Mouse (Mus musculus): Measurements from ENCODE around the gene Rrad. TPM values are rescaled to one million over a fixed set of nuclear protein-coding genes. Genes with fewer than 3 reads are reported as not detected.

The Rrad gene
- polyA plus RNA-seq, 1 experiment = 19.5 TPM

DNA sequence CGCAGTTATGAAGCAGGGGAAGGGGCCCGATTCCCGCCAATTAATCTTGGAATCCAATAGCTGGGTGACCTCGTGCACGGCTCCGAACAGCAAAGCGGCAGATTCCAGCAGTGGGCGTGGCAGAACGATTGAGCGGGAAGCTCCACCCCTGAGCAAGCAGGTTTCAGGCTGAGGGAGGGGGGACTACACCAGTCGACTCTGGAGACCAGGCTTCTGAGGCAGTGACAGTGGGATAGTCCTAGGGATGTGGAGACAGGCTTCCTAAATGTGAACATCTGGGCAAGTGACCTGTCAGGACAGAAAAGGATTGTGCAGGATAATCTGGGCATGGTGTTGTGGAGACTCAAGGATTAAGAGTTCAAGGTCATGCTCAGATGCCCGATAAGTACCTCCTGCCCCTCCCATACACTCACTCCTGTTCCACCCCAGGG is 29.2 kb downstream of the Rrad start:
- DNase-seq = no peak
- Histone ChIP-seq H3K4me1 (ENCODE audit: control insufficient read depth, insufficient read depth, low read length) (no peaks in the 10 kb centered on the region; the same call in 1 of the 2 replicates), H3K4me3 (replicated peaks; ENCODE audit: extremely low read depth, low read depth, low read length) (no peak overlapping the region)
- no peak for TF ChIP-seq POLR2A (IDR thresholded peaks at IDR 0.05; ENCODE audit: borderline replicate concordance, extremely low read depth, low read depth, low read length)
- no peak for TF ChIP-seq CTCF (IDR thresholded peaks at IDR 0.05; ENCODE audit: insufficient read depth, low read length)
- WGBS = 3% methylated on average over 12 of the region's 12 CpGs

- Histone ChIP-seq H3K4me3 (replicated peaks; ENCODE audit: extremely low read depth, low read depth, low read length) (no peak overlapping the region), H3K4me1 (ENCODE audit: control insufficient read depth, insufficient read depth, low read length) (peaks cover 1% of the 10 kb centered on the region; the same call in 1 of the 2 replicates)
- no peak for DNase-seq
- no peak for TF ChIP-seq CTCF (IDR thresholded peaks at IDR 0.05; ENCODE audit: insufficient read depth, low read length)
- no peak for TF ChIP-seq POLR2A (IDR thresholded peaks at IDR 0.05; ENCODE audit: borderline replicate concordance, extremely low read depth, low read depth, low read length)
- 38% methylated on average over 7 of the region's 7 CpGs for WGBS
Observed at GRCm38 (mm10) chr8:104601386-104601785, 29.7 kb downstream of the Rrad start.

GRCm38 (mm10) chr8:104598496-104598895 is 32.6 kb downstream of the Rrad start:
- WGBS = 44% methylated on average over 6 of the region's 6 CpGs
- peaks cover 3% of the 10 kb centered on the region; the same call in 1 of the 2 replicates for H3K4me1 ChIP-seq (ENCODE audit: control insufficient read depth, insufficient read depth, low read length)
- no peak overlapping the region for H3K4me3 ChIP-seq (replicated peaks; ENCODE audit: extremely low read depth, low read depth, low read length)
- TF ChIP-seq POLR2A (IDR thresholded peaks at IDR 0.05; ENCODE audit: borderline replicate concordance, extremely low read depth, low read depth, low read length) (no peak), CTCF (IDR thresholded peaks at IDR 0.05; ENCODE audit: insufficient read depth, low read length) (no peak)
- DNase-seq = no peak

DNA sequence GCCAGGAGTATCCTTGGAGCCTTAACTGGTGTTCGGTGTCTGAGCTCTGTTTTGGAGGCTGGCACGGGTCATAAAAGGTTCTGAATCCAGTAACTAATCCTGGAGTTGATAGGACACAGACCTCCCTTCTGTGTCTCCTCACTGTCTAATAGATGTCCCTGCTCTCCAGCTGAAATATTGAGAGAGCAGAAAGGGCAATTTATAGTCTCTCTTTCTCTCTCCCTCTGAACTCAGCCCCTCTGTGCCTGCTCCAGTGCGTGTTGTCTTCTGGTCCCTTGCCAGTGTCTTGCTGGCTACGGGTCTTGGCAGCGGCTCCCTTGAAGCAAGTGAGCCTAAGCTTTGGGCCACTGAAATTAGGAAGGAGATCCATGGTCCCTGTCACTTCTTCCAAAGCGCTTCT is 33.5 kb downstream of the Rrad start:
- Histone ChIP-seq H3K4me1 (ENCODE audit: control insufficient read depth, insufficient read depth, low read length) (peaks cover 3% of the 10 kb centered on the region; the same call in 1 of the 2 replicates), H3K4me3 (replicated peaks; ENCODE audit: extremely low read depth, low read depth, low read length) (no peak overlapping the region)
- WGBS = 67% methylated on average over 6 of the region's 6 CpGs
- no peak for TF ChIP-seq POLR2A (IDR thresholded peaks at IDR 0.05; ENCODE audit: borderline replicate concordance, extremely low read depth, low read depth, low read length)
- TF ChIP-seq CTCF (IDR thresholded peaks at IDR 0.05; ENCODE audit: insufficient read depth, low read length) = no peak
- DNase-seq = no peak

- Histone ChIP-seq H3K4me3 (replicated peaks; ENCODE audit: extremely low read depth, low read depth, low read length) (no peak overlapping the region), H3K4me1 (ENCODE audit: control insufficient read depth, insufficient read depth, low read length) (0 out of 2 replicates have a peak, but pooled peaks cover 3% of the 10 kb centered on the region)
- no peak for DNase-seq
- WGBS = 66% methylated on average over 21 of the region's 21 CpGs
- TF ChIP-seq POLR2A (IDR thresholded peaks at IDR 0.05; ENCODE audit: borderline replicate concordance, extremely low read depth, low read depth, low read length) (no peak), CTCF (IDR thresholded peaks at IDR 0.05; ENCODE audit: insufficient read depth, low read length) (no peak)
Observed at GRCm38 (mm10) chr8:104595773-104596536, 35.2 kb downstream of the Rrad start.

GRCm38 (mm10) chr8:104594611-104595362 is 36.3 kb downstream of the Rrad start:
- DNase-seq = no peak
- H3K4me1 ChIP-seq (ENCODE audit: control insufficient read depth, insufficient read depth, low read length) = 0 out of 2 replicates have a peak, but pooled peaks cover 3% of the 10 kb centered on the region
- WGBS = 92% methylated on average over 19 of the region's 19 CpGs
- no peak overlapping the region for H3K4me3 ChIP-seq (replicated peaks; ENCODE audit: extremely low read depth, low read depth, low read length)
- TF ChIP-seq POLR2A (IDR thresholded peaks at IDR 0.05; ENCODE audit: borderline replicate concordance, extremely low read depth, low read depth, low read length) (no peak), CTCF (IDR thresholded peaks at IDR 0.05; ENCODE audit: insufficient read depth, low read length) (no peak)

DNA sequence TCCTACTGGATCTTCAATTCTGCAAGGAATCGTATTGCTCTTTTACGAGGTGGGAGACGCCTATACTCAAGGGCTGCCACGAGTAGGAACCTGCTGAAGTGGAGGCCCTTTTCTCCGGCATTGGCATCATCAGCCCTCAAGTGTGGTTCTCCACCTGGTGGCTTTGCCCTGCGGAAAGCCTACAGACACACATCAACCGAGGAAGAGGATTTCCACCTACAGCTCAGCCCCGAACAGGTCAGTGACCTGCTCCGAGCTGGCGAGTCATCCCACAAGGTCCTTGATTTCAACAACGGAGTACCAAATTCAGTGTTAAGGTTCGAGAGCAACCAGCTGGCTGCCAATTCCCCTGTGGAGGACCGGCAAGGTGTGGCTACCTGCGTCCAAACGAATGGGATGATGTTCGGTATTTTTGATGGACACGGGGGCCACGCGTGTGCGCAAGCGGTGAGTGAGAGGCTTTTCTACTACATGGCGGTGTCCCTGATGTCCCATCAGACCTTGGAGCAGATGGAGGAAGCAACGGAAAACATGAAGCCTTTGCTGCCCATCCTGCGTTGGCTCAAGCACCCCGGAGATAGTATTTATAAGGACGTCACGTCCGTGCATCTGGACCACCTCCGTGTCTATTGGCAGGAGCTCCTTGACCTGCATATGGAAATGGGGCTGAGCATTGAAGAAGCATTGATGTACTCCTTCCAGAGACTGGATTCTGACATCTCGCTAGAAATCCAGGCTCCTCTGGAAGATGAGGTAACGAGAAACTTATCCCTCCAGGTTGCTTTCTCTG is 37.4 kb downstream of the Rrad start:
- H3K4me3 ChIP-seq (replicated peaks; ENCODE audit: extremely low read depth, low read depth, low read length) = no peak overlapping the region
- no peak for TF ChIP-seq CTCF (IDR thresholded peaks at IDR 0.05; ENCODE audit: insufficient read depth, low read length)
- no peak for TF ChIP-seq POLR2A (IDR thresholded peaks at IDR 0.05; ENCODE audit: borderline replicate concordance, extremely low read depth, low read depth, low read length)
- DNase-seq = no peak
- WGBS = 87% methylated on average over 31 of the region's 31 CpGs
- 0 out of 2 replicates have a peak, but pooled peaks cover 3% of the 10 kb centered on the region for H3K4me1 ChIP-seq (ENCODE audit: control insufficient read depth, insufficient read depth, low read length)

- DNase-seq = no peak
- no peak for TF ChIP-seq POLR2A (IDR thresholded peaks at IDR 0.05; ENCODE audit: borderline replicate concordance, extremely low read depth, low read depth, low read length)
- TF ChIP-seq CTCF (IDR thresholded peaks at IDR 0.05; ENCODE audit: insufficient read depth, low read length) = no peak
- 0 out of 2 replicates have a peak, but pooled peaks cover 3% of the 10 kb centered on the region for H3K4me1 ChIP-seq (ENCODE audit: control insufficient read depth, insufficient read depth, low read length)
- WGBS = 60% methylated on average over 6 of the region's 6 CpGs
- H3K4me3 ChIP-seq (replicated peaks; ENCODE audit: extremely low read depth, low read depth, low read length) = no peak overlapping the region
Observed at GRCm38 (mm10) chr8:104592566-104592965, 38.6 kb downstream of the Rrad start.

- WGBS = 4% methylated on average over 9 of the region's 9 CpGs
- H3K4me1 ChIP-seq (ENCODE audit: control insufficient read depth, insufficient read depth, low read length) = 0 out of 2 replicates have a peak, but pooled peaks cover 3% of the 10 kb centered on the region
- peak overlapping the region; percentile 95 for H3K4me3 ChIP-seq (replicated peaks; ENCODE audit: extremely low read depth, low read depth, low read length)
- TF ChIP-seq POLR2A (IDR thresholded peaks at IDR 0.05; ENCODE audit: borderline replicate concordance, extremely low read depth, low read depth, low read length) (no peak; the same call in 1 of the 2 replicates), CTCF (IDR thresholded peaks at IDR 0.05; ENCODE audit: insufficient read depth, low read length) (no peak)
- no peak for DNase-seq
Observed at GRCm38 (mm10) chr8:104591856-104592255, 39.3 kb downstream of the Rrad start.

Measured in lung, adult 2 months (tissue).